In genomic region chr14:120119094-120119501, GRCm38 (mm10) we compare ENCODE assay signal across 13 mouse cellular contexts.
DNase-seq lines count a peak whose midpoint lies in the region; ATAC-seq and TF ChIP-seq lines count a peak whose summit lies in the region.
"Had no signal": no experiment of that assay in that cellular context is flagged by ENCODE, and none has a peak within 500 bp of the region (broad histone marks: within the 10 kb centered on the region; RNA-seq: fewer than 3 reads in every experiment).

No protein-coding gene starts in this region.

- H3K4me2 ChIP-seq in hindbrain, postnatal 0 days (ENCODE audit: low read depth, low read length), result no peak overlapping the region
- no peak overlapping the region for H3K4me2 ChIP-seq in intestine, embryonic 16.5 days (ENCODE audit: low read depth, low read length)

- ATAC-seq in hindbrain, postnatal 0 days, result peak; percentile 58; the same call in 1 of the 2 replicates
- no peak for ATAC-seq in intestine, embryonic 16.5 days

- no peaks in the 10 kb centered on the region for H3K27me3 ChIP-seq in hindbrain, postnatal 0 days (ENCODE audit: insufficient read depth, low read length)
- no peaks in the 10 kb centered on the region for H3K27me3 ChIP-seq in hindbrain, embryonic 10.5 days (ENCODE audit: insufficient read depth, poor library complexity, severe bottlenecking)
- H3K27me3 ChIP-seq in intestine, embryonic 16.5 days (replicated peaks; ENCODE audit: control insufficient read depth, insufficient read depth, low read length), result no peaks in the 10 kb centered on the region

- H3K36me3 ChIP-seq in hindbrain, postnatal 0 days (ENCODE audit: insufficient read depth, low read length), result no peaks in the 10 kb centered on the region
- H3K36me3 ChIP-seq in hindbrain, embryonic 10.5 days, result no peaks in the 10 kb centered on the region
- H3K36me3 ChIP-seq in intestine, embryonic 16.5 days (ENCODE audit: control insufficient read depth, insufficient read depth, low read length), result no peaks in the 10 kb centered on the region

- no peak overlapping the region for H3K4me3 ChIP-seq in hindbrain, postnatal 0 days (ENCODE audit: low read length)
- H3K4me3 ChIP-seq in hindbrain, embryonic 10.5 days, result no peak overlapping the region
- H3K4me3 ChIP-seq in layer of hippocampus, adult 2 months, result no peak overlapping the region
- H3K4me3 ChIP-seq in intestine, embryonic 16.5 days (ENCODE audit: low read length), result no peak overlapping the region
- H3K4me3 ChIP-seq: myocyte had no signal

- H3K27ac ChIP-seq in hindbrain, postnatal 0 days, result 0 out of 2 replicates have a peak overlapping the region, but pooled peaks have one; percentile 1
- no peak overlapping the region for H3K27ac ChIP-seq in hindbrain, embryonic 10.5 days
- H3K27ac ChIP-seq in layer of hippocampus, adult 2 months, result peak overlapping the region; percentile 72
- H3K27ac ChIP-seq in intestine, embryonic 16.5 days (ENCODE audit: low read length), result no peak overlapping the region
- H3K27ac ChIP-seq: liver, embryonic 14.5 days had no signal

- H3K9me3 ChIP-seq in hindbrain, postnatal 0 days (ENCODE audit: low read length), result no peaks in the 10 kb centered on the region
- H3K9me3 ChIP-seq in hindbrain, embryonic 10.5 days, result no peaks in the 10 kb centered on the region
- H3K9me3 ChIP-seq in intestine, embryonic 16.5 days (ENCODE audit: control insufficient read depth, low read length), result no peaks in the 10 kb centered on the region

- no peak for TF ChIP-seq CTCF in hindbrain, postnatal 0 days (IDR thresholded peaks at IDR 0.05; ENCODE audit: low read depth)
- no peak for TF ChIP-seq CTCF in layer of hippocampus, adult 2 months (conservative IDR thresholded peaks at IDR 0.05)

- no peak overlapping the region for H3K9ac ChIP-seq in hindbrain, postnatal 0 days (replicated peaks; ENCODE audit: low read length)
- H3K9ac ChIP-seq in intestine, embryonic 16.5 days (ENCODE audit: low read depth, low read length), result no peak overlapping the region
- H3K9ac ChIP-seq: liver, embryonic 14.5 days had no signal

- WGBS in hindbrain, postnatal 0 days, result 78% methylated on average over 5 of the region's 5 CpGs
- 92% methylated on average over 5 of the region's 5 CpGs for WGBS in hindbrain, embryonic 10.5 days
- WGBS in intestine, embryonic 16.5 days, result 85% methylated on average over 5 of the region's 5 CpGs

- peak; percentile 51 for DNase-seq in hindbrain, postnatal 0 days (ENCODE audit: low spot score)
- DNase-seq in hindbrain, embryonic 10.5 days (ENCODE audit: low spot score), result no peak
- peak; percentile 82 to 85 for DNase-seq in cerebellum, adult 18-20 months
- peak; percentile 69 to 76 for DNase-seq in heart, adult 9 months (ENCODE audit: low spot score in 2 of 2)
- peak in 1 of 2 experiments; percentile 34 for DNase-seq in layer of hippocampus, adult 2 months (ENCODE audit: low spot score in 2 of 2)
- no peak for DNase-seq in thymus, postnatal 36 days
- no peak for DNase-seq in urinary bladder, postnatal 4 days (ENCODE audit: low spot score in 2 of 2)
- DNase-seq: gastrocnemius, postnatal 36 days; kidney, adult 2 months; thymus, adult 2 months had no signal

- no peaks in the 10 kb centered on the region for H3K4me1 ChIP-seq in hindbrain, postnatal 0 days (ENCODE audit: insufficient read depth, low read length)
- H3K4me1 ChIP-seq in hindbrain, embryonic 10.5 days (replicated peaks), result peaks cover 6% of the 10 kb centered on the region
- no peaks in the 10 kb centered on the region for H3K4me1 ChIP-seq in intestine, embryonic 16.5 days (ENCODE audit: control insufficient read depth, insufficient read depth, low read length)

Comparison
In these comparisons a context has a peak if more than half of its experiments do, and no peak if none do; other contexts are left out.
1. DNase-seq: peak in hindbrain, postnatal 0 days (single experiment), cerebellum, adult 18-20 months (2 of 2) and heart, adult 9 months (2 of 2); none in hindbrain, embryonic 10.5 days (single experiment), thymus, postnatal 36 days (0 of 2) and urinary bladder, postnatal 4 days (0 of 2).
2. H3K27ac ChIP-seq: peak in hindbrain, postnatal 0 days (single experiment) and layer of hippocampus, adult 2 months (single experiment); none in hindbrain, embryonic 10.5 days (single experiment) and intestine, embryonic 16.5 days (single experiment).